Mouse (Mus musculus) hematopoietic stem cell, adult 5-6 weeks (primary cell): ENCODE data around the gene Ceacam1. TPM values are rescaled to one million over a fixed set of nuclear protein-coding genes. Genes with fewer than 3 reads are reported as not detected.
"Not testable (repeated sequence)": the region's sequence is repeated elsewhere in the genome, so short reads cannot be mapped to it uniquely, and the experiment has no call there.

Source experiments
- ATAC-seq, 2 experiments: fragments of 125-278 bp in 1 of 2; replicated peaks in 1 of 2; 2 replicates each; pipeline ENCODE4 v1.8.0; 2016 to 2017; ENCODE audit warnings: inconsistent platforms in 2 of 2, mild to moderate bottlenecking in 2 of 2, moderate number of reproducible peaks in 2 of 2, low read depth in 1 of 2, moderate TSS enrichment in 1 of 2; ENCODE audit not compliant: low FRiP score in 2 of 2, poor library complexity in 2 of 2, severe bottlenecking in 2 of 2, insufficient read depth in 1 of 2, low TSS enrichment in 1 of 2
- total RNA-seq: library from RNA; stranded (forward); fragments of 172-1452, 232-1000 nt; gene quantifications from 2 replicates; pipeline ENCODE4 v1.2.3, GENCODE M21; 2017

The Ceacam1 gene
- 9.5 and 22.0 TPM in 2 replicates for total RNA-seq

DNA sequence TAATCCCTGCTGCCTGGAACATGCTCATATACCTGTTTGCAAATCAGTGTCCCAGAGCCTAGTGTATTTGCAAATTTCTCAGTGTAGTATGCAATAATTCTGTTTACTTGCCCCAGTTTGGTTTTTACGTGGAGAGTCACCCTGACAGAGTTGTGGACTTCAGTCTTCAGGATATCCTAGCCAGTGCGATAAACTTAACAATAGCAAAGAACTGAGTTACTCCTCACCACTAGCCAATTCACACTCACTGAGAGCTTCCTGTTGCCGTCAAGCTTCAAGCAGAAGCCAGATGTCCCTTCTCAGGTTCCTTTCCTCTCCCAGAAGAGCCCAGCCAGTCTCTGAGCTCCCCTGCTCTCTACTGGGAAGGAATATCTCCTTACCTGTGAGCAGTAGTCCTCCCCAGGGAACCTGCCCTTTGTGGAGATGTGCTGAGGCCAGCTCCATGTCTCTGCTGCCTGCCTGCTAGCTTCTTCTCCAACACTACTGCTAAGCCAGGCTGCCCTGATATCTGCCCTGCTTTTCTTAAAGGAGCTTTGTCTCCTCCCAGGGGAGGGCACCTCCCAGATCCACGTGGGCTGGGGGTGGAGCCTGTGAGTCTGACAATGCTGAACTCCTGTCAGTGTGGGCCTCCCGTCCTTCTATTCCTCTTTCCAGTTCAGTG, at the start of gene Ceacam1:
Gene Ceacam1 (minus strand): TSS at position 513 of the 661 bp plus-strand sequence.
- peak; percentile 83 to 96 for ATAC-seq

DNA sequence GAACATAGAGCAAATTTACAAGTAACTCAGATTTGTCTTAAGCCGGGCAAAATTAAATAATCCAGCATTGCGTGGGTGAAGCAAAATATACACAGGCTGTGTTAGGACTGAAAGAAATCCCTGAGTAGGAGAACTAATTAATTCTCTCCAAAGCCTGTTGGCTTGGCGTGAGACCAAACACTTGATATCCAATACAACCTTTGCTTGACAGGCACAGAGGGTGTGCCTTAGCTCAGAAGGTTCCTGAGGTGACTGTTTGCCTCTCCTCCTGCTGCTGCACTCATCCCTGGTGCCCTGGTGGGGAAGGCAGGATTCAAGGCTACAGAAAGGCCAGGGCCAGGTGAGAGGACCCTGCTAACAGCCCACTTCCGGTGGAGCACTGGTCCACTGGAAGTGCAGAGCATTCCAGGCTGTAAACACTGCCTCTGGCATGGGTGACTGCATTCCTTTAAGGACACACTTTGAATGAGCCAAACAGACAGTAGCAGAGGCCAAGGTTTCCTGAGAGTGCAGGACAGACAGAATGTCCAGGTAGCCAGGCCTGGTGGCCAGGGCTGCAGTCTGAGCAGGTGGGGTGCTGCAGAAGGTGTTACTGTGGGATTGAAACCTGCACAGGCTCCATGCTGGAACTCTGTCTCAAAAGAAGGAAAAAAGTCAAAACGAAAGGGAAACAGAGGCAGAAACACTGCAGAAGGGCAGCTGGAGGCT, 38.8 kb upstream of the Ceacam1 start:
- ATAC-seq, result not testable (repeated sequence)

DNA sequence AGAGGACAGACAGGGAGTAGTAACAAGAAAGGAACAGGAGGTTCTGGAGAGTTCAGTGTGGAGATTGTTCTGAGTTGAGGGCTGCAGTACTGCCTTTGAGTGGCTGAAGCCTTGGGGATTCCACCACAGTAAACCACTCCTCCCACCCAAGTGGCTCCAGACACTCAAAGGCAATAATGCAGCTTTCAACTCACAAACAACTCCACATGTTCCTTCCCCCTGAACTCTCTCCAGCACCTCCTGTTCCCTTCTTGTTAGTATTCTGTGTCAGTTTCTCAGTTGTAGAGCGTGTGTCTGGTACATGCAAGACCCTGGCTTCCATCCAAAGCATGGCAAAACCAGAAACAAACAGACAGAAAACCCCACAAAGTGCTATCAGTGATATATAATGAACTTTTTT, 38.3 kb upstream of the Ceacam1 start:
- not testable (repeated sequence) for ATAC-seq

DNA sequence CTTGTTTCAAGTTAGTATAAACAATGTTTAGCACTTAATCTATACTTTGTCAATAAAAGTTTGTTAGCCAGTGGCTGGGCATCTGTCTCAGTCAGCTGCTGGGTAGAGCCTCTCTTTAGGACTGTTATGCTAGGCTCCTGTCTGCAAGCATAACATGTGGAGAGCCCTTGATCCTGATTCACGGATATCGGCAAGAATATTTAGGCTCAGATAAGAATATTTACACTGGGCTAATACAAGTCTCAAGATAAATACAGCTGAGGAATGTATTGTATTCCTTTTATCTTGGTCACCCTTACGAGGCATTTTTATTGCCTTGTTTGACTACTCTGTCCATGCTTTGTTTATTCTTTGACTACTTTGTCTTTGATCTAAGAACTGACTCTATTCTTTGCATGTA, 32.5 kb upstream of the Ceacam1 start:
- ATAC-seq, result no peak

DNA sequence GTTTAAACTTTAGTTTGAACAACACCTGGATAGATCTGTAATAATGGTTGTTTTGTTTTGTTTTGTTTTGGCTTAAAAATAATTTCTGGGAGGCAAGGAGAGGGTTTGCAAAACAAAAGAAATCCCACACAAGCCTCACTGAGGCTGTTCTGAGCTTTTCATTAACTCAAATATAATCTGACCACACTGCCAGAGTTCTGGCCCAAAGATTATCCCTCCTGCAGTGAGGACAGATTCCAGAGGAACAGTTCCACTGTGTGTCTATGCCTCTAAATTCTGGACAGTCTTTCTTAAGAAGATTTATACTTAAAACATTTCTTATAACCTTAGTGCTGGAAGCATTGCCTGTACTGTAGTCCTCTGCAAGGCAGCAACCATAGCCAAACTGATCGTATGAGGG, 17.2 kb upstream of the Ceacam1 start:
- ATAC-seq, result no peak

DNA sequence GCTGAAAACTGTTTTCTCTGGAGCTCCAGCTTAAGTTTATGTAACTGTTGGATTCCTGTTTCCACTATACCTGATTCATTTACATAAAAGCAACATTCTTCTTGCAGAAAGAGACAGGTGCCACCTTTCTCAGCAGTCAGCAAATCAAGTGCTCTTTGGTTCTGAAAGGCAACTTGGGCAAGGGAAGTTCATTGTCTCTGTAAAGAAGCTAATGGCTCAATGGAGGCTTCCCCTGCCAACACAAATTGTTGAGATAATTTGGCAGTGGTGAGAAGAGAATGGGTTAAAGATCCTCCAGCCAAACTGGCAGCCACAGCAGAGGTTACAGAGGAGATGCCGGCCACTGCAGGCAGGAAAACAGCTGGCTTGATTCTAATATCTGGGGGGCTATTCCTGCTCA, 13.3 kb upstream of the Ceacam1 start:
- ATAC-seq, result not testable (repeated sequence)

DNA sequence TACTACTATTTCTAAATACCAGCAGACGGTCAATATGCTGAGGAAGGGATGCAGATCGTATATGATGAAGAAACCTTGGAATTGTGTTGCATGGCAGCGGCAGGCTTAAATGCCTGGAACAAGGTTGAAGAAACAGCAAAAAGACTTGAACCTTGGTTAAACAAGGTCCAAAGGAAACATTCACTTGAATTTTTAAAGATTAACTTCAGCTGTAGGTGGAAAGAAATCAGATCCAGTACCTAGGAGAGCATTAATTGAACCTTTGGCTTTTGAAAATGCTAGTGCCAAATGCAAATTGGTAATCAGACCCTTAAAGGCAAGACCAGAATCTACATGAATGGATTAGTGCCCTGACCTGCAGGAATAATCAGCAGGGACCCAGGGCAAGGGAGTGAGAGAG, 12.0 kb upstream of the Ceacam1 start:
- ATAC-seq, result not testable (repeated sequence)

DNA sequence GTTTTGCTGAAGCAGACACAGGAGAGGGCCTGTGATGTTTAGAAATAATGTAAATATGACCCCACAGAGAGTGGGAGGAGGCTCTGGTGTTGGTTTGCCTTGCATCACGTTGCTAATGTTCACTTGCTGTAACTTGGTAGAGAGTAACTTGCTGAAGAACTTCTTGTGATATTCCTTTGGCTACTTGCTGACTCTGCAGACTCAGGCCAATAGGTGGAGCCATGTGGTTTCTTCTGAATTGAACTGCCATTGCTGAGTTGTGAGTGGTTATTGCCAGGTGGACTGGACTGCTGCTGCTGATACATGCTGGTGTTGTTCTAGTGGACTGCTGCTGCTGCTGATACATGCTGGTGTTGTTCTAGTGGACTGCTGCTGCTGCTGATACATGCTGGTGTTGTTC, 8.8 kb upstream of the Ceacam1 start:
- no peak for ATAC-seq

DNA sequence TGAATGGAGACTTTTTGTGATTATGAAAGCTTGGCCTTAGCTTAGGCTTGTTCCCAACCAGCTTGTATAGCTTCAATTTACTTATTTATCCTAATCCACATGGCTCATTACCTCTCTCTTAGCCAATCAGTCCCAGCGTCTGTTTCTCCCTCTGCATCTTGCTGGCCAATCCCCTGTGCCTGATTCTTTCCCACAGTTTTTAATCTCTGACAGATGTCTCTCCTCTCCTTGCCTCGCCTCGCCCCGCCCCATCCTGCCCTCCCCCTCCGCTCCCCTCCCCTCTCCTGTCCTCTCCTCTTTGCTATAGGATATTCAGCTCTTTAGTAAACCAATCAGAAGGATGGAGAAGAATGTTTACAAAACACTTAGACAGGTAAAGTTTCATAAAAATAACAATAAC, 7.7 kb upstream of the Ceacam1 start:
- no peak for ATAC-seq

DNA sequence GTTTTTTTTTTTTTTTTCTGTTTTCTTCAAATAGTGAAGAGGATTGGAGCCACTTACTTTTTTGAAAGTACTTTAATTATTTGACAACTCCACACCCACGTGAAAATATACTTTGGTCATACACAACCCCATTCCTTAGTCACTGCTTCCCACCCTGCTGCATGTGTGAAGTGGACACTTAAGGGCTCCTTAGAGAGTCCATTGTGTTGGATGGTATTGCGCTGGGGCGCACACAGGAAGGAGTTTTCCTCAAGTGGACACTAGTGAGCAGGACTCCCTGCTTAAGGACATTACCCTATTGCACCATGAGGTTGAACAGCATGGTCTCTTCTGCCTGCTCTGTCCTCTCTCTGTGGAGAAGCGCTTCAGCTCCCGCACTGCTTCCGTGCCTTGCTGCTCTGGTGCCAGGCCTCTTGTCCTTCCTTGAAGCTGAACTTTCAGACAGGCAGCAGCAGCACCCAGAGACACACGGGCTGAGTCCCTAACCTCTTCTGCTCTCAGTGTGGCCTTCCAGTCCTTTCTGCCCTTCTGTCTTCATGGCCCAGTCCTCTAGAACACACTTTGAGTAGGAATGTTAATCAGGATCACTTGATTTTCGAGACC, 5.8 kb upstream of the Ceacam1 start:
- no peak for ATAC-seq

DNA sequence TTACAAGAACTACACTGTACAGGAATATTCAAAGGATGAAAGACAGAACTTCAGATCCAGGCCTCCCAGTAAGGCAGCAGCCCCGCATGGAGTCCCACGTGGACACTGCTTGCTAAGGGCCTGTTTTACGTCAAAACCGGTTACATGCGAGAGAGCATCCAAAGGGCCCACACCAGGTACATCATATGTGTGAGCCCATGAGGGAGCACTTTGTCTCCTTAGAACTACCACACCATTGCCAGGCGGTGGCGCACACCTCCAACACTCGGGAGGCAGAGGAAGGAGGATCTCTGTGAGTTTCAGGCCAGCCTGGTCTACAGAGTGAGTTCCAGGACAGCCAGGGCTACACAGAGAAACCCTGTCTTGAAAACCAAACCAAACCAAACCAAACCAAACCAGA, 3.4 kb upstream of the Ceacam1 start:
- ATAC-seq, result not testable (repeated sequence)

DNA sequence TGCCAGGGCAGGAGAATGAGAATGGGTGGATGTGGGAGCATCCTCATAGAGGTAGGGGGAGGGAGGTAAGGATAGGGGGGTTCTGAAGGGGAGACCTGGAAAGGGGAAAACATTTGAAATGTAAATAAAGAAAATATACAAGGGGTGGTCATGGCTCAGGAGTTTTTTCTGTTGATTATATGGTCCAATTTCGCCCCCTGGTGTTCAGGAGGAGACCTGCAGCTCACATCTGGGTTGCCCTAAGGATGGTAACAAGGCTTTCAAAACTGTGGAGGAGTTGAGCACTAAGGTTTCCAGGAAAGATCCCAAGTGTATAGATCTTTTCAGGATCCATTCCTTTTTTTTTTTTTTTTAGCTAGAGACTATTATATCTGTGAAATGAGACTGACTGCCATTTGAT, 2.0 kb upstream of the Ceacam1 start:
- peak in 1 of 2 experiments; percentile 47; a peak in 1 of 4 replicates for ATAC-seq

DNA sequence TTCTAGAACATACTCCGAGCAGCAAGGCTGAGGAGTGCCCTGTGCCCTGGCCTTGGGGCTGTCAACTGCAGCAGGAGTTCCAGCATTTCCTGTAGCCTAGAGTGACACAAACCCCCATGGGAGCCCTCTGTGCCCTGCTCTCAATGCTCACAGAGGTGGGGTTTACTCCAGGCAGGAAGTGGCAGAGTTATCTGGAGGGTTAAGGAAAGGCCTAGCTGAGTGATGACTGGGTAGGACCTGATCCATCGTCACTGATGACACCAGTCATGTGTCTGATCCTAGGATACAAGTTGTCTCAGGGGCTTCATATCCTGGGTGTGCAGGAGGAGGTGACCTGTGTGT, 320 bp upstream of the Ceacam1 start:
- peak; percentile 51 to 52 for ATAC-seq

DNA sequence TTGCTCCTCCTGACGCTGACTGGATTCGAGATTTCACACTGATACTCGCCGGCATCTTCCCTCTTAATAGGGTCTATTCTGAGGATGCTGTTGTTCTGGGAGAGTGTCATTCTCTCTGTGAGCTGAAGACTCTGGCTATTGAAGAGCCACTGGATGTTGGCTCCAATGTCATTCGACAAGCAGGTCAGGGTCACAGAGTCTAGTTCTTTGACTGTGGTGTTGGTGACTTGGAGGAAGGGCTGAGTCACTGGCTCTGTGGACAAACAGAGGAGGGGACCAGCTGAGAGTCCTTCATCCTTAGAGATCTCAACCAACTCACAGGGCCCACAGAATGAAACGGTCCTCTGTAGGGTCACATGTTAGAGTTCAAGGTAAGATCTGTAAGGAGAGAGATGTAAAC, 5.6 kb downstream of the Ceacam1 start:
- ATAC-seq, result not testable (repeated sequence)

DNA sequence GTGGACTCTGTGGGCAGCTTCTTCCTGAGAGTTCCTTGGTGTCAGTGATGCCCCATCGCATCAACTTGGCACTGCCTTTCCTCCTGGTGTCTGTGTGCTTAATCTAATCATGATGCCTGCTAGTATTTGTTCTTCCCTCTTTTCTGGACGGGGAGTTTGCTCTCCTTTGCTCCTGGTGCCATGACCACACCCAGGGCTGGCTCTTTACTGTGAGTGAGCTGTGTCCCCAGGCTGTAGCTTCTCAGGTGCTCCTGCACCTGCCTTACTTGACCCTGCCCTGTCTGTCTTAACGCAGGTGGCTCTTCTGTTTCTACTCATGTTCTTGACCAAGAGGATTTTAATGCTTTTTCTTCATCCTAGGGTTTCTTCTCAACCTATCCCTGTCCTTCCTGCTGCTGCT, 11.8 kb downstream of the Ceacam1 start:
- not testable (repeated sequence) for ATAC-seq

DNA sequence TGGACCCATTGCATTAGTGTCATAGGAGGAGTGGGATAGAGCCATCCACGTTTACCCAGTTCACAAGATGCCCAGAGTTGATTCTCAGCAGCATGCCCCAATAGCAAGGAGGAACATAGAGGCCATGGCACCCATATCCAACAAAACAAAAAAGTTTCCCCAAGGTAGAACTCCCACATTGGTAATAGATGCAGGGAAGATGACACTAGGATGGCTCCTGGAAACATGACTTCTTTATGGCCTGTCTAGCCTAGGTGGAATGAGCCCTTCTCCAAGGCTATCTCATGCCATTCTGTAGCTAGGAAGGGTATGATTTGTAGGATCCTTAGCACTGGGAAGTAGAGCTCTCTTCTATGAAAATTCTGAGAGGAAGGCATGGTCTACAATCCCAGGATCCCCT, 12.4 kb downstream of the Ceacam1 start:
- ATAC-seq, result no peak

DNA sequence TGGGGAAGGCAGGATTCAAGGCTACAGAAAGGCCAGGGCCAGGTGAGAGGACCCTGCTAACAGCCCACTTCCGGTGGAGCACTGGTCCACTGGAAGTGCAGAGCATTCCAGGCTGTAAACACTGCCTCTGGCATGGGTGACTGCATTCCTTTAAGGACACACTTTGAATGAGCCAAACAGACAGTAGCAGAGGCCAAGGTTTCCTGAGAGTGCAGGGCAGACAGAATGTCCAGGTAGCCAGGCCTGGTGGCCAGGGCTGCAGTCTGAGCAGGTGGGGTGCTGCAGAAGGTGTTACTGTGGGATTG, 15.4 kb downstream of the Ceacam1 start:
- ATAC-seq, result not testable (repeated sequence)

DNA sequence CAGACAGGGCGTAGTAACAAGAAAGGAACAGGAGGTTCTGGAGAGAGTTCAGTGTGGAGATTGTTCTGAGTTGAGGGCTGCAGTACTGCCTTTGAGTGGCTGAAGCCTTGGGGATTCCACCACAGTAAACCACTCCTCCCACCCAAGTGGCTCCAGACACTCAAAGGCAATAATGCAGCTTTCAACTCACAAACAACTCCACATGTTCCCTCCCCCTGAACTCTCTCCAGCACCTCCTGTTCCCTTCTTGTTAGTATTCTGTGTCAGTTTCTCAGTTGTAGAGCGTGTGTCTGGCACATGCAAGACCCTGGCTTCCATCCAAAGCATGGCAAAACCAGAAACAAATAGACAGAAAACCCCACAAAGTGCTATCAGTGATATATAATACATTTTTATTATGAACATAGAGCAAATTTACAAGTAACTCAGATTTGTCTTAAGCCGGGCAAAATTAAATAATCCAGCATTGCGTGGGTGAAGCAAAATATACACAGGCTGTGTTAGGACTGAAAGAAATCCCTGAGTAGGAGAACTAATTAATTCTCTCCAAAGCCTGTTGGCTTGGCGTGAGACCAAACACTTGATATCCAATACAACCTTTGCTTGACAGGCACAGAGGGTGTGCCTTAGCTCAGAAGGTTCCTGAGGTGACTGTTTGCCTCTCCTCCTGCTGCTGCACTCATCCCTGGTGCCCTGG, 15.9 kb downstream of the Ceacam1 start:
- ATAC-seq, result not testable (repeated sequence)
